Mouse (Mus musculus): ENCODE data around the gene Gal3st2b. TPM values are rescaled to one million over a fixed set of nuclear protein-coding genes. Genes with fewer than 3 reads are reported as not detected.
"Not testable (repeated sequence)": the region's sequence is repeated elsewhere in the genome, so short reads cannot be mapped to it uniquely, and the experiment has no call there.

Gene Gal3st2b
- polyA plus RNA-seq (2015; fragmentation: Nextera tagmentation; extraction: Ambion mirVana): not detected in 2 replicates

DNA sequence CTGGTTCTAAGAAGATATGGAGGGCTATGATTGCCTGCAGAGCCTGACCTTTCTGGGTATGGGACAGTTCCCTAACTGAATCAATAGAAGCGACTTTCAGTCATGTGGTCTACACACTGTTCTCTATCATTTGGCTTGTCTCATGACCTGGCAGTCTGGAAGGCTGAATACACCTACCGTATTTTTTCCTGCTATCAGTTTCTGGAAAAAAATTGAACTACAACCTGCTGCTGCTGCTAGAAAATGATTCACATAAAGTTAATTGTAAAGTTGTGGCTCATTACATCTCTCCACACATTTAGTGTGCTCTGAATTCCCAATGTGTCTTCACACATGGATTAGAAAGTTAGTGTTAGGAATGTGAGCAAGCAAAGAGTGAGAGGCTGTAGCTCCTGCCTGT, at the start of gene Gal3st2b:
Gene Gal3st2b, plus strand, starts transcription at position 301 of the 400 bp plus-strand sequence.
- H3K4me2 ChIP-seq; H3K36me3 ChIP-seq; H3K27ac ChIP-seq; H3K9me3 ChIP-seq (replicated peaks); H3K4me1 ChIP-seq (replicated peaks); ATAC-seq (replicated peaks; ENCODE audit: insufficient number of reproducible peaks, insufficient read depth, low FRiP score, low read depth); H3K27me3 ChIP-seq; H3K4me3 ChIP-seq; H3K9ac ChIP-seq: not testable (repeated sequence)
- WGBS: 73% methylated on average over 2 of the region's 2 CpGs

DNA sequence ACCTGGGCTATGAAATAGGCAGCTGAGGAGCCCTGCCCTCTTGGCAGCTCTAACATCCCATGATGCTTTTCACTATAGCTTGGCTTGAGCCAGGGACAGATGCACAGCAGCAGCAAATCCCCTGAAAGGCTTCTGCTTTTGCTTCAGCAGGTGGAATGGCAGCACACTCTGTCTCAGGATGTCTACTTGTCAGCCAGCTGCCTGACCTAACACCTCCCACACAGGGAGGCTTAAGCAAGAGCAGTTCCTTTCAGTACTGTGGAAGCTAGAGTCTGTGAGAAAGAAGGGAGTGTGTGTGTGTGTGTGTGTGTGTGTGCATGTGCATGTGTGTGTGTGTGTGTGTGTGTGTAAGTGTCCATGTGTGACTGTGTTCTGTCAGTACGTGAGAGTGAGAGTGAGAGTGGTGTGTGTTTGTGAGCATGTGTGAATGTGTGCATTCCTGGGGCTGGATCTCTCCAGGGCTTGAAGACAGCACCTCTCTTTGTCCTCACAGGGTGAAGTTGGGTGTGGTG, 46.5 kb upstream of the Gal3st2b start:
- H3K4me3 ChIP-seq; H3K9me3 ChIP-seq (replicated peaks); H3K27ac ChIP-seq; H3K27me3 ChIP-seq; H3K9ac ChIP-seq; H3K4me1 ChIP-seq (replicated peaks); H3K36me3 ChIP-seq; H3K4me2 ChIP-seq; ATAC-seq (replicated peaks; ENCODE audit: insufficient number of reproducible peaks, insufficient read depth, low FRiP score, low read depth): not testable (repeated sequence)
- WGBS: 44% methylated on average over 1 of the region's 1 CpGs

GRCm38 (mm10) chr1:93874405-93874804, 43.7 kb upstream of the Gal3st2b start:
- not testable (repeated sequence) for H3K36me3 ChIP-seq; H3K27me3 ChIP-seq; H3K9me3 ChIP-seq (replicated peaks); ATAC-seq (replicated peaks; ENCODE audit: insufficient number of reproducible peaks, insufficient read depth, low FRiP score, low read depth); H3K4me3 ChIP-seq; H3K4me1 ChIP-seq (replicated peaks); H3K27ac ChIP-seq; H3K9ac ChIP-seq; H3K4me2 ChIP-seq
- 90% methylated on average over 12 of the region's 22 CpGs for WGBS

GRCm38 (mm10) chr1:93881778-93882177, 36.3 kb upstream of the Gal3st2b start:
- WGBS: no CpG with 5 or more reads among the region's 11 CpGs
- H3K4me3 ChIP-seq; H3K4me1 ChIP-seq (replicated peaks); H3K4me2 ChIP-seq; H3K27ac ChIP-seq; H3K27me3 ChIP-seq; H3K36me3 ChIP-seq; H3K9me3 ChIP-seq (replicated peaks); ATAC-seq (replicated peaks; ENCODE audit: insufficient number of reproducible peaks, insufficient read depth, low FRiP score, low read depth); H3K9ac ChIP-seq: not testable (repeated sequence)

DNA sequence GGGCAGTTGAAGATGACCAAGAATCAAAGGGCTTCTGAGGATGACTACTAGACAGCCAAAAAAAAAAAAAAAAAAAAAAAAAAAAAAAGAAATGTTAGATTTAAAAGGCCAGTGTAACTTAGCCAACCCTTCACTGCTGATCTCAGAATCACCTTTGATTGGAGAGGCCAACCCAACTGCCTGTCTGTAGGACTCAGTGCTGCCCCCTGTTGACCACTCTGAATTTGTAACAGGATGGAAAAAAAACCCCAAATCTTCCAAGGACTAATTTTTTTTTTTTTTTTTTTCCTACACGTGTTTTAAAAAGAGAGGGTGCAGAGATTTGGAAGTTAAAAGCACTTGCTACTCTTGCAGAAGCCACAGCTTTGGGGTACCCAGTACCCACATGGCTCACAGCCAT, 27.2 kb upstream of the Gal3st2b start:
- not testable (repeated sequence) for H3K27me3 ChIP-seq; H3K9me3 ChIP-seq (replicated peaks); H3K4me3 ChIP-seq; H3K36me3 ChIP-seq; H3K27ac ChIP-seq; H3K4me1 ChIP-seq (replicated peaks); H3K4me2 ChIP-seq; H3K9ac ChIP-seq; ATAC-seq (replicated peaks; ENCODE audit: insufficient number of reproducible peaks, insufficient read depth, low FRiP score, low read depth)
- WGBS: 42% methylated on average over 1 of the region's 1 CpGs

DNA sequence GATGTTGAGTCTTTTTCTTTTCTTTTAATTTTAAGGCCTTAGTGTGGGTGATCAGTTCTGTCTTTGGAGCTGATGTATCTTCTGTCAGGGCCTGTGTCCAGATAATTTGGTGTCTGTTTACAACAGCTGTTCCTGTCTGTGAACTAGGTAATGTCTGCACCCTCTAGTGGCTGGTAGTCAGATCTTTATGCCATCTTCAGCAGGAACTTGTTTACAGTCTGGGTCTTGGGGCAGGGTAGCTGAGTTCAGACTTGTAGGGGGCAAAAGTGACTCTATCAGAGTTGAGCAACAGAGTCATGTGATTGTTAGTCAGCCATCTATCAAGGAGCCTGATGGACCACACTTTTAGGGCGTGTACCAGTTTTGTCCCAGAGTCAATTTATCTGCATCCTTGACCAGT, 20.7 kb upstream of the Gal3st2b start:
- H3K36me3 ChIP-seq; H3K4me1 ChIP-seq (replicated peaks); H3K27ac ChIP-seq; H3K9me3 ChIP-seq (replicated peaks); ATAC-seq (replicated peaks; ENCODE audit: insufficient number of reproducible peaks, insufficient read depth, low FRiP score, low read depth); H3K27me3 ChIP-seq; H3K9ac ChIP-seq; H3K4me3 ChIP-seq; H3K4me2 ChIP-seq: not testable (repeated sequence)
- WGBS: no CpG with 5 or more reads among the region's 1 CpGs

DNA sequence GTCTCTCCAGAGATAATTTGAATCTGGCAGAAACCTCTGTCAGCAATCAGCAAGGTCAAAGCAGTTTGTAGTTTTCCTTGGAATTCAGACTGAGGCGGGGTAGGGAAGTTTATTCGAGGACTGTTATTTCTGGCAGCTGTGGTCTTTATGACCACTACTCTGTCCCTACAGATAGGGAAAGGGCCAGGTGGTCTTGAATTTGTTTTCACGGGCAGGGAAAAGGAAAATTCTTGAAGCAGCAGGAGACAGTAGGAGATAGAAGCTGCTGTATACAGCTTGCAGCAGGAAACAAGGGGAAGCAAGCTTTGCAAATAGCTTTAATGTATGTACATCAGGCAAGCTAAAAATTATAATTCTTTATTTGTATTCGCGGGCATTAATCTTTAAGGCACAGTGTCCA, 16.8 kb upstream of the Gal3st2b start:
- H3K4me3 ChIP-seq; H3K4me2 ChIP-seq; H3K27me3 ChIP-seq; H3K9ac ChIP-seq; H3K4me1 ChIP-seq (replicated peaks); H3K9me3 ChIP-seq (replicated peaks); H3K27ac ChIP-seq; H3K36me3 ChIP-seq: not testable (repeated sequence)
- 48% methylated on average over 5 of the region's 5 CpGs for WGBS
- ATAC-seq (replicated peaks; ENCODE audit: insufficient number of reproducible peaks, insufficient read depth, low FRiP score, low read depth): peak; percentile 58; the same call in 1 of the 2 replicates

DNA sequence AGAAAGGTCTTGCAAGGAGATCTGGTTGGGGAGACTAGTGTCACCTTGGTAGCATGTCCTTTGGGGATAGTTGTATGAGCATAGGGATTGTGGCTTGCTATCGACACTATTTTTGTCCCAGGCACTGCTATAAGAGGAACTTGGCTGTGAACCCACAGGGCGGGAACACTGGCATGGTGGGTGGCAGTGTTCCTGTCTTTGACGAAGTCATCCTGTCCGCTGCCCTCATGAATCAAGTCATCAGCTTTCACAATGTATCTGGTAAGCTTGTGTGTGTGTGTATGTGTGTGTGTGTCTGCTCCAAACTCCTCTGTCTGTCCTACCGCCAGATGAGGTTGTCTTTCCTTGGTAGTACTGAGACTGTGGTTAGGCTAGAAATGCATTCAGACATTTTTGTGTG, 11.4 kb upstream of the Gal3st2b start:
- H3K9ac ChIP-seq; H3K4me2 ChIP-seq; H3K27me3 ChIP-seq; H3K4me3 ChIP-seq; H3K36me3 ChIP-seq; H3K4me1 ChIP-seq (replicated peaks); H3K9me3 ChIP-seq (replicated peaks); H3K27ac ChIP-seq: not testable (repeated sequence)
- 49% methylated on average over 3 of the region's 5 CpGs for WGBS
- ATAC-seq (replicated peaks; ENCODE audit: insufficient number of reproducible peaks, insufficient read depth, low FRiP score, low read depth): peak; percentile 62; the same call in 1 of the 2 replicates

DNA sequence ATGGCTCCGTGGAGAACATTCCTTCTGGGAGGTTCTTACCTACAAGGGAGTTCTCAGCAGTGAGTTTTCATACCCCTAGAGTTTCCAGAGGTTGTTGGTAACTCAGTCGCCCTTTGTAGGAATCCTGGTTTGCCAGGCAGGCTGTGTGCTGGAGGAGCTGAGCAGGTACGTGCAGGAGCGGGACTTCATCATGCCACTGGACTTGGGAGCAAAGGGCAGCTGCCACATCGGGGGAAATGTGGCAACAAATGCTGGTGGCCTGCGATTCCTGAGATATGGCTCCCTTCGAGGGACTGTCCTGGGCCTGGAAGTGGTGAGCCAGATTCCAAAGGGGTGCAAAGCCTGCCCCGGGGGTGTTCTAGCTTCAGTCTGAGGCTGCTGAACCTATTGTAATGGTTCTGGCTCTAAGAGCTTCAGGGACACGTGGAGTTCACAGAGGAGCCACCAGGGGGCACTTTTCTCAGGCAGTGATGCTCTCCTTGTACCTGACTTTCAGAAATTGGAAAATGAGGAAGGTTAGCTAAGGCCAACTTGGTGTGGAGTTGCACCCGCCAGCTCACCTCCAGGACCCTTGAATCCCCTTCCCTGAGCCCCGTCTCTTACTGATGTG, 9.0 kb upstream of the Gal3st2b start:
- H3K27me3 ChIP-seq; ATAC-seq (replicated peaks; ENCODE audit: insufficient number of reproducible peaks, insufficient read depth, low FRiP score, low read depth); H3K9me3 ChIP-seq (replicated peaks); H3K27ac ChIP-seq; H3K9ac ChIP-seq; H3K4me3 ChIP-seq; H3K4me1 ChIP-seq (replicated peaks); H3K4me2 ChIP-seq; H3K36me3 ChIP-seq: not testable (repeated sequence)
- no CpG with 5 or more reads among the region's 11 CpGs for WGBS

GRCm38 (mm10) chr1:93911877-93912276, 6.2 kb upstream of the Gal3st2b start:
- H3K4me1 ChIP-seq (replicated peaks); H3K4me3 ChIP-seq; H3K4me2 ChIP-seq; H3K36me3 ChIP-seq; H3K9me3 ChIP-seq (replicated peaks); H3K27me3 ChIP-seq; H3K27ac ChIP-seq; H3K9ac ChIP-seq: not testable (repeated sequence)
- WGBS: no CpG with 5 or more reads among the region's 2 CpGs
- 0 out of 2 replicates have a peak, but pooled peaks have one; percentile 54 for ATAC-seq (replicated peaks; ENCODE audit: insufficient number of reproducible peaks, insufficient read depth, low FRiP score, low read depth)

DNA sequence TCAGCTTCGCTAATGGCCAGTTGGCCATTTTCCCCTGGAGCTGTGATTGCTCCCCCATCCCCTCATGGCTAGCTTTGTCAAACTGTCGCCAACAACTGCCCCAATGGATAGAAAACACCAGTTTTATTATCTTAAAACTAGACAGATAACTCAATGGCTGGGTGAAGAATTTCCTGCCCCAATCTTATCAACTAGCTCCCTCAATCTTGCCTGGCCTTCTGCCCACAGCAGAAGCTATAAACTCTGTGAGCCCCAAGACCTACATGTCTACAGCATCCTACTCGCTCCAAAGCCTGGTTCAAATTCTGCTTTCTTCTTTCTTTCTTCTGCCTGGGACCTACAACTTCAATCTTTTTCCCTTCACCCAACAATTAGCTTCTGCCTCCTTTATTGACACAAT, 951 bp upstream of the Gal3st2b start:
- H3K4me2 ChIP-seq; H3K27ac ChIP-seq; H3K9me3 ChIP-seq (replicated peaks); H3K4me3 ChIP-seq; H3K4me1 ChIP-seq (replicated peaks); H3K9ac ChIP-seq; ATAC-seq (replicated peaks; ENCODE audit: insufficient number of reproducible peaks, insufficient read depth, low FRiP score, low read depth); H3K27me3 ChIP-seq; H3K36me3 ChIP-seq: not testable (repeated sequence)
- WGBS: 46% methylated on average over 3 of the region's 3 CpGs

- ATAC-seq (replicated peaks; ENCODE audit: insufficient number of reproducible peaks, insufficient read depth, low FRiP score, low read depth); H3K9me3 ChIP-seq (replicated peaks); H3K4me1 ChIP-seq (replicated peaks); H3K27ac ChIP-seq; H3K9ac ChIP-seq; H3K36me3 ChIP-seq; H3K4me2 ChIP-seq; H3K4me3 ChIP-seq; H3K27me3 ChIP-seq: not testable (repeated sequence)
- 82% methylated on average over 1 of the region's 1 CpGs for WGBS
Measured at GRCm38 (mm10) chr1:93918775-93919174, 664 bp downstream of the Gal3st2b start.
